Mouse (Mus musculus): ENCODE data around the gene Mlst8.

DNA sequence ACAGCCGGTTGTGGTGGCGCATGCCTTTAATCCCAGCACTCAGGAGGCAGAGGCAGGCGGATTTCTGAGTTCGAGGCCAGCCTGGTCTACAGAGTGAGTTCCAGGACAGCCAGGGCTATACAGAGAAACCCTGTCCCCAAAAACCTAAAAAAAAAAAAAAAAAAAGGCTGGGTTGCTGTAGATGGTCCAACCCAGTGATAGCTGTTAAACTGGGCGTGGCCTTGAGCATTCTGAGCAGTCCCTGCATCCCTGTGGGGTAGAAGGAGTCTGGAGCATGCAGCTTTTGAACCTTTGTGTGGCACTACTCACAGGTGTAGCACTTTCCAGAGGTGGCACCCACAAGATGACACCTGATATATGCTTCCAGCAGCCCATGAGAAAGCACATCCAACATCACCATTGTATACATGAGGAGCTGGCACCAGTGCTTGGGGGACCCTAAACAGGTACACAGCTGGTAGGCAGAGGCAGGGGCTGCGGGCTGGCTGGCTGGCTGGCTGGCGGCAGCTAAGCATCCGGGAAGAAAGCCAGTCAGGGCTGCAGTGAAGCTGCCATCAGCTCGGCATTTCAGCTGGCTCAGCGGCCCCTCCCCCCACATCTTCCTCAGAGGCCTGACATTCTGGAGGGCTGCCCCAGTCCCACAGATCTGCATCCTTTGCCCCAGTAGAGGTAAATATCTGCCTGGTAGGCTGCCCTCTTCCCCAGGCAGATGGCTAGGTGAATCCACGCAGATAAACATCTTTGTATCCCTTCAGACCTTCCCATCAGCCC lies 6.4 kb upstream of the Mlst8 start:
- TF ChIP-seq CTCF (IDR thresholded peaks at IDR 0.05; ENCODE audit: borderline replicate concordance, extremely low read depth, insufficient read depth, insufficient read length) (no peak), POLR2A (IDR thresholded peaks at IDR 0.05; ENCODE audit: borderline replicate concordance, extremely low read depth, insufficient read depth, insufficient read length, poor library complexity, severe bottlenecking) (no peak)

Data from brain, embryonic 14.5 days (tissue).